Mouse (Mus musculus) small intestine, adult 2 months (tissue): ENCODE results near the gene Mef2a.

Source experiments
- CTCF ChIP-seq: fragments of 200-500 bp; IDR thresholded peaks from 2 replicates; pipeline ENCODE4 v1.5.1; 2012; ENCODE audit warnings: low read depth, mild to moderate bottlenecking, control low read depth, inconsistent platforms, low read length, moderate library complexity, mixed read lengths; ENCODE audit not compliant: insufficient replicate concordance, insufficient read length; ENCODE audit errors: extremely low read depth
- POLR2A ChIP-seq: fragments of 200-500 bp; IDR thresholded peaks from 2 replicates; pipeline ENCODE4 v1.6.1; 2012; ENCODE audit warnings: low read depth, mild to moderate bottlenecking, control low read depth, inconsistent platforms, low read length, moderate library complexity

GRCm38 (mm10) chr7:67211971-67212370 lies 160.7 kb downstream of the Mef2a start:
- TF ChIP-seq CTCF (no peak), POLR2A (no peak)
